Mouse (Mus musculus): Measurements from ENCODE around the gene Lrmda. TPM values are rescaled to one million over a fixed set of nuclear protein-coding genes. Genes with fewer than 3 reads are reported as not detected.
A peak's percentile ranks its signal among the peaks of the same experiment; 100 is the strongest.

Gene Lrmda
- total RNA-seq, 2 experiments from 2014 or later = 1.5 to 2.4 TPM

DNA sequence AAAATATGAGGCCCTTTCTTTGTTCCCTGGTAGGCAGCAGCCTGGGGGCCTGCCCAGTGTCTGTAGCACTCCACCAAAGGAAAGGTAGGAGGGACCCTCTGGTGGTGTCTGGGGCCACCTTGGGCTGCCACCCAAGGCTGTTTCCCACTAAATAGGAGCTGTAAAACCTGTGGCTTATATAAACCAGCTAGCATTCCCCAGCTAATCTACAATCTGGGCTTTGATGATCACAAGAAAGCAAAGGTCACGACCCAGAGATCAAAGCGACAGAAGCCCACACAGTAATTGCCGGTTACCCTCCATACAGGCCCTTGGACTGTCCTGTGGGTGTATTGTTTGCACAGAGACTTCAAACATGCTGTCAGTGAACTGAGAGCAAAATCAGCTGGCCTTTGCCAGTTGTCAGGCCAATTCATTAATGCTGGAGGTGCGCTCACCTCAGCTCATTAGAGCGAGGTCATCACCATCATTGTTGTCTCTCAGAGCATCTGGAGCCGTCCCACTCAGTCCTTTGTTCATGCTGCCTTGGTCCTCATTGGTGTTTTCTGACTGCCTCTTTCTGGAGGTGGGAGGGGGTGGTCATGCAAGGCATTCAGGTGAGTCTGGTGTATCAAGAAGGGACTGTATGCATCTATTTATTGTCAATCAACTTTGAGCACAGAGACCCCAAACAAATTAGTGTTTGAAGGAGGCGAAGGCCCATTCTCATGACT, 570.1 kb downstream of the Lrmda start:
- DNase-seq = no peak

DNA sequence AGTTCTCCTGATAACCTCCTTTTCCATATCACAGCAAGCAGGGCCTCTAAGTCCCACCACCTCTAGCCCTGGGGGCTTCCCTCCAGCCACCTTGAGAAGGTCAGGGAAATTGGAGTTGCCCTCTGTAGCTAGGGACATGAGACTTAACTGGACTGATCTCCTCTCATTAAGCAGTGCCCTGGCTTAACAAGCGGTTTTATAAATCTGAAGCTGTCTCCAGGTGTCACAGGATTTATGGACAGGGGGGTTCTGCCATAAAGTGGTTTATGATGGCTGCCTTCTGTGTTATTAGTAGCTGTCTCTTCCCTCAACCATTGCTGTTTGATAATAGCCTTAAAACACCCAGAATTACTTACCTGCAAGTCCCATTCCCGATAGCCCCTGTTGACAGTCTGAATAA, 571.7 kb downstream of the Lrmda start:
- no peak for DNase-seq

DNA sequence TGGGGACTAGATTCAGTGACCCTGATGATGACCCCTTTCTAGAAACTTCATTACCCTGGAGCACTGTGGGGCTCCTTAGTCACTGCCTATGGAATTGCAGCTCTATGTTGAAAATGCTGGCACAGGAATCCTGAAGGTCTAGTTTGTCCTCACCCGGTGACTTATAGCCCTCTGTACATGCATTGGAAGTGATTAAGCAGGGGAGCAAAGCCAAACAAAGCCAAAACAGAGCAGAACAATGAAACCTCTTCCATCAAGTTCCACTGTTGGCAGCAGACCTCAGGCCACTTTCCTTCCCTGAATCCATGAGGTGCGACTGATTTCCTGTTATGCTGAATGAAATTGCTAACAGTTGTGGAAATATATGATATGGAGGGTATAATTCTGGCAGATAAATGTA, 578.0 kb downstream of the Lrmda start:
- DNase-seq = no peak

DNA sequence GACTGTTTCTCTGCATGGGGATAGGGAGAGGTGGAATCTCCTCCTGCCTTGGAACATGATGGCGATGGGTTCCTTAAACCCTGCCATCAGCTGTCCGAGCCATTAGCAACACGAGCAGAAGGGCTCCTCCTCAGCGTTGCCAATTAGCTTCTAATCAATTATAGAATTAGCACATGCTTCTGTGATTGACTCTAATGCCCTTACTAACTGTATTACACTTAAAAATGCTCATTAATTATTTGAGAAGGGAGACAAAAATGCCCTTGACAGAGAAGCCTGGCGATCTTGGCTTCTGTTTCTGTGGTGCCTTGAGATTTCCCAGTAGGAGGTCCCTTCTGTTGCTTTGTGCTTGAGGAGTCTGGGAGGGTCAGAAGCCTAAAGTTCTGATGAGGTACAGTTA, 579.1 kb downstream of the Lrmda start:
- no peak for DNase-seq

DNA sequence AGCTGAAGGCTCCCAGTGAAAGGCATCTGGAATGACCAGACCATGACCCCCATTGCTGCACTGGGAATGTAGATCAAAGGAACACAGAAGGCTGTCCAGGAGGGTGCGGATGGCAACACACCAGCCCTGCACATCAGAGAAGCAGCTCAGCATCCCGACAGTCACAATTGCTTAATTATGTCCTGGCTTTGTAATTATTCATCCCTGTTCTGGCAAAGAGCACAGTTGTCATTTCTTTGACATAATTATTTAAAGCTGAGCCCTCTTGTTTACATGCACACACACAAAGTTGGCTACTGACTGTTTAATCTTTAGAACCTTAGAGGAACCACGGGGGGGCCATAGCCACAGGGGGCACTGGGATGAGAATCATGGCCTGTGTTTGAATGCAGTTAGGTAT, 580.7 kb downstream of the Lrmda start:
- no peak for DNase-seq

DNA sequence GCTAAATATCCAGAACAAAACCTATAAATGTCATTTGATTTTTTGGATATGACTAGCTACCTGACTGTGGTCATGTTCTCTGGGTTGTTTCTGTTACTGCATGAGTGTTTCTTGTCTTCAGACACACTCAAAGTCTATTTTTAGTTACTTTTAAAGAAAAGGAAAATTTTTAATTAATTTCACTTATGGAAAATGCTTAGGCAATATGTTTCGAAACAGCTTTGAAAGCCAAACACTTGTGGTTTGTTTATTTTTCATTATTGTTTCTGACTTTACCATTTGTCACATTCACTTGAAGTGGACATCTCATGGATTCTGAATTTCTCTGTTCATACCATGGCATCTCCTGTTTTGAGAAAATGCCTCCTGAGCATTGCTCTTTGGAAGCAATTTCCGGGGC, 582.8 kb downstream of the Lrmda start:
- DNase-seq = no peak

- no peak for DNase-seq
Observed at GRCm38 (mm10) chr14:22608599-22608998, 589.1 kb downstream of the Lrmda start.

GRCm38 (mm10) chr14:22609261-22610245, 590.0 kb downstream of the Lrmda start:
- peak in 1 of 2 experiments; percentile 11 for DNase-seq

DNA sequence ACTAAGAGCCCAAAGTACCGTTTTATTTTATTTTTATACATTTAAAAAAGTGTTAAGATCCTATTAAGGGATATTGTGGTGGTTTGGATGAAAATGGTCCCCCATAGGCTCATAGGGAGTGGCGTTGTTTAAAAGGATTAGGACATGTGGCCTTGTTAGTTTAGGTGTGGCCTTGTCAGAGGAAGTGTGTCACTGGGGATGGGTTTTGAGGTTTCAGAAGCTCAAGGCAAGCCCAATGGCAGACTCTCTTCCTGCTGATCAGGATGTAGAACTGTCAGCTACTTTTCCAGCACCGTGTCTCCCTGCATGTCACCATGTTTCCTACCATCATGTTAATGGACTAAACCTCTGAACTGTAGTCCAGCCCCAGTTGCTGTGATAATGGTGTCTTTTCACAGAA, 591.5 kb downstream of the Lrmda start:
- no peak for DNase-seq

- DNase-seq = no peak
Observed at GRCm38 (mm10) chr14:22620191-22620590, 600.7 kb downstream of the Lrmda start.

GRCm38 (mm10) chr14:22621941-22622340, 602.4 kb downstream of the Lrmda start:
- no peak for DNase-seq

- DNase-seq = no peak
Observed at GRCm38 (mm10) chr14:22627105-22627829, 607.8 kb downstream of the Lrmda start.

- no peak for DNase-seq
Observed at GRCm38 (mm10) chr14:22630361-22630867, 610.9 kb downstream of the Lrmda start.

- no peak for DNase-seq
Observed at GRCm38 (mm10) chr14:22633612-22634011, 614.1 kb downstream of the Lrmda start.

- DNase-seq = no peak
Observed at GRCm38 (mm10) chr14:22643494-22643893, 624.0 kb downstream of the Lrmda start.

DNA sequence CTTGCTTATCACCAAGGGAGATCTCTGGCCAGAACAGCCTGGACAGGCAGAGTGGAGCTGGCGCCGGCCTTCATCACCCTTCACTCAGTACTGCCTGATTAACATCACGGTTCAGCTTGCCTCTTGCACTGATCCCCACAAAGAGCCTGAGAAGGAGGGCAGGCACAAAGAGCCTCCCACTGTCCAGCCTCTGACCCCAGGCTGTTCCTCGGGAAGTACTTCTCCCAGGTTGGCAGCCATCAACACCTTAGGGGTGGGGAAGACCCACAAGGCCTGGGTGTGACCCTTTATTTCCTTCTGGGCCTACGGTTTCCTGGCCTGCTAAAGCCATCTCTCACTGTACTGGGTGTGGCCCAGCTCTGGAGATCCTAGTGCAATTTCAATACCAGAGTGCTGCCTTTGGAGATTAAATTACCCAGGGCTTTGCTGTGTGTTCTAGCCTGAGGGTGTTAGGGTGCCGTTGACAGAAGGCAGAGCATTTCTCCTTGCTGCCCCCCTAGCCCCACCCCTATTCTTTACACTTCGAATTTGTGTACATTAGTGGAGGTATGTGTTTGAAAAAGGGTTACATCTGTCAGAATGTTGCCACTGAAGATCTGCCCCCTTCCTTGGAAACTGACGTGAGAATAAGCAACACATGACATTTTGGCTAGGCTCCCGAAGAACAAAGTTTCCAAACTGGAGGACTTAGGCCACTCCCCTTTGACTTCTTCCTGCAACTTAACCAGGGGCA, 628.5 kb downstream of the Lrmda start:
- DNase-seq = peak; percentile 29 to 79

GRCm38 (mm10) chr14:22649411-22649911, 629.9 kb downstream of the Lrmda start:
- no peak for DNase-seq

DNA sequence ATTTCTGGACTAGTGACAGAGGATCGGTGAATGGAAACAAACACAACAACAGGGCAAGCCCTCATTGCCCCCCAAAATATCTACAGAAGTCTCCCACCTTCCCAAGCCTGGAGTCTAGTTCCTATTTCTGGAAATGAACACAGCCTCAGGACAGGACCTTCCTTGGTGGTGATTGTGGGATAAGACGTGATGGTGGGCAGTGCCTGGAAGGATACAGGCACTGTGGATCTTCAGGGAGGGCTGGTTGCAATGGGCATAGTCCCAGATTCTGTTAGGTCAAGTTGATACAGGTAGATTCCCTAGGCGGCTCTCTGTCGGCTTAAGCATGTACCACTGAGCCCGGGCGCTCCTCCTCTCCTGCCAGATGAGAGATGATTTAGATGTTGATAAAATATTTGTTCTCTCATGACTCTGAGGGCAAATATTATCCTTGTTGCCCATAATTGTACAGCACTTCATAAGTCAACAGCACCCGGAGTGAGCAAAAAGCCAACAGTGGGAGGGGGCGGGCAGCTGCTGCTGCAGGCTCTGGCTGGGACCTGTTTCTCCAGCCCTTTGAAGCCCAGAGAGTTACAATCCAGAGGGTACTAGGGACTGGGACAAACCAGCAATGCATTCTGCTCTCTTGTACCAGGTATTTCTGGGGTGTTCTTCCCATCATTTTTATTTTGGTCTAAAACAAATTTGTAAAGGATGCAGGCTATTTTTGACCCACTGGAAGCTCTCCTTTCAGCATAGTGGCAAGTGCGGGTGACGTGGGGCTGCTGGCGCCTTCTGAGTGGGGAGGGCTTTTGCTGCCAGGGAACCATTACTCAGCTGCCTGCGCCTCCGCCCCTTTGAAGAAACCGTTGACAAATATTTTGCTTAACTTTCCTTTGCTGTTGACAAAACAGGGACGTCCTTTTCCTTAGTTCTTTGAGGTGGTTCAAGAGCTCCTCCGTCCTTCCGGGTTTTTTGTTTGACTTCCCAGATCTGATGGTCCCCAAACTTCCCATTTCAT, 630.8 kb downstream of the Lrmda start:
- DNase-seq = peak in 1 of 2 experiments; percentile 28

DNA sequence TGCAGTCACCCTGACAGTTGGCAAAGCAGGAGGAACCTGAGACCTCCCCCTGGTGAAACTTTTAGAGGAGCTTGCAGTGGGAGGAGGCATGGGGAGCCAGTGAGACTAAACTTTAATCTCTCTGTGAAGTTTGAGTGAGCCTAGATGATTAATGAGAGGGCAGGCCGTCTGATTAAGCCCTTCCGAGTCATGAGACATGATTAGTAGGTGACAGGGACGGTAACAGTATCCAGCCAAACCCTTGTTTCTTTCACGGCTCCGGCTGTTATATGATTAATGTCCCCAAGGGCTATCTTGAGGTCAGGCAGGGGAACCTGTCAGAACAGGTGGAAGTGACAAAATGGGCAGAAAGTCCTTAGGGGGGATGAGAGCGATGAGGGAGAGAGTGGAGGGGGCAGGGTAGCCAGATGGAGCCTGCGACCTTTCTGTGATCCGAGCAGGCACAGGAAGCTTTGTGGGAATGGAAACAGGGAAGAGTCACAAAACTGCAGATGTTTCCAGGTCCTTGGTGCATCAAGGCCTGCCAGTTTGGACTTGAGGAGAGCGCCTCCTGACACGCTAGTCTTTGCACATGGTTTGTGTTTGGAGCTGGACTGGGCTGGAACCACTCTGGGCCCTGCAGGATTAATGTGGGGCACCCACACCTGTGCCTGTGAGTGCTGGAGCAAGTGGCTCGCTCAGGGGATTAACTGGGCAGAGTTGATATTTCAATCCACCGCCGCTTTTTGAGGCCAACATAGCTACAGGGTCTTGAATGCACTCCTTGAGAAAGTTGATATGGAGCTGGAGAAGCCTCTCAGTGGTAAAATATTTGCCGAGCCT, 631.8 kb downstream of the Lrmda start:
- DNase-seq = no peak

Measured in heart, adult 18-20 months (tissue).